10 mouse cellular contexts compared by ENCODE assay signal in the genomic region with DNA sequence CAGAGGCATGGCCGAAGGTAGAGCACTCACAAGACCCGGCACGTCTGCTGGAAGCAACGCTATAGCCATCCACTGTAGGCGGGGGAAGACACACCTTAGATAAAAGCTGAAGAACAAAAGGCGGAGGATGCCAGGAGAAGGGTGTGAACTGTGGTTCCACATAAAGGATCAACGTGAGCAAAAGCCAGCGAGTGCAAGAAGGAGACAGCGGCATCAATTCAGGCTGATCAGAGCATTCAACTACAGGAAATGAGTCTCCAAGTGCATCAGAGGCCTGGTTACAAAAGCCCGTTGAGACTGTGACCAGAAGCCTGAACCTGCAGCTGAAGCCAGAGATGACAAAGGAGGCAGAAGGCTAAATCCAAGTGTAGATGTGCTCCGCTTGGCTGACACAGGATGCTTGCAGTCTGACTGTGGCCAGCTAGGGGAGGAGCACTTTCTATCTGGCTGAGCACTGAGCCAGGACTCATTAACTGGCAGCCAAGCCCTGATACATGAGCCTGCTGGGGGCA.
DNase-seq lines count a peak whose midpoint lies in the region; ATAC-seq and TF ChIP-seq lines count a peak whose summit lies in the region.
"Had no signal": no experiment of that assay in that cellular context is flagged by ENCODE, and none has a peak within 500 bp of the region (broad histone marks: within the 10 kb centered on the region; RNA-seq: fewer than 3 reads in every experiment).

No protein-coding gene starts in this region.

- peak; percentile 25 for TF ChIP-seq CTCF in layer of hippocampus, adult 2 months (conservative IDR thresholded peaks at IDR 0.05)

- H3K4me3 ChIP-seq in layer of hippocampus, adult 2 months: no peak overlapping the region
- H3K4me3 ChIP-seq in kidney, embryonic 16.5 days (ENCODE audit: low read length): no peak overlapping the region
- H3K4me3 ChIP-seq: embryonic facial prominence, embryonic 12.5 days; liver, embryonic 15.5 days had no signal

- peak; percentile 79; the same call in 1 of the 2 replicates for ATAC-seq in kidney, embryonic 16.5 days (ENCODE audit: low FRiP score, low TSS enrichment)

- no peaks in the 10 kb centered on the region for H3K9me3 ChIP-seq in kidney, embryonic 16.5 days (ENCODE audit: low read length)
- H3K9me3 ChIP-seq: embryonic facial prominence, embryonic 12.5 days; liver, embryonic 15.5 days had no signal

- no peak overlapping the region for H3K27ac ChIP-seq in layer of hippocampus, adult 2 months
- H3K27ac ChIP-seq in kidney, embryonic 16.5 days (ENCODE audit: low read length): no peak overlapping the region
- H3K27ac ChIP-seq: embryonic facial prominence, embryonic 12.5 days; liver, embryonic 15.5 days had no signal

- H3K4me1 ChIP-seq in kidney, embryonic 16.5 days (ENCODE audit: insufficient read depth, low read length): 0 out of 2 replicates have a peak, but pooled peaks cover 5% of the 10 kb centered on the region
- H3K4me1 ChIP-seq: embryonic facial prominence, embryonic 12.5 days; liver, embryonic 15.5 days had no signal

- no peaks in the 10 kb centered on the region for H3K27me3 ChIP-seq in kidney, embryonic 16.5 days (ENCODE audit: insufficient read depth, low read length)
- H3K27me3 ChIP-seq: embryonic facial prominence, embryonic 12.5 days; liver, embryonic 15.5 days had no signal

- no peaks in the 10 kb centered on the region for H3K36me3 ChIP-seq in kidney, embryonic 16.5 days (ENCODE audit: insufficient read depth, low read length)
- H3K36me3 ChIP-seq: embryonic facial prominence, embryonic 12.5 days; liver, embryonic 15.5 days had no signal

- no peak overlapping the region for H3K9ac ChIP-seq in kidney, embryonic 16.5 days (replicated peaks; ENCODE audit: low read length)
- H3K9ac ChIP-seq: embryonic facial prominence, embryonic 12.5 days; liver, embryonic 15.5 days had no signal

- no peak overlapping the region for H3K4me2 ChIP-seq in kidney, embryonic 16.5 days (replicated peaks; ENCODE audit: low read depth, low read length)
- H3K4me2 ChIP-seq: embryonic facial prominence, embryonic 12.5 days; liver, embryonic 15.5 days had no signal

- DNase-seq in layer of hippocampus, adult 2 months (ENCODE audit: low spot score in 2 of 2): no peak
- DNase-seq in layer of hippocampus, adult 8-10 months (ENCODE audit: low spot score in 2 of 2): no peak
- peak; percentile 18 for DNase-seq in adipocyte (ENCODE audit: low spot score)
- DNase-seq in cerebellum, postnatal 36 days: peak; percentile 40 to 50
- no peak for DNase-seq in adrenal gland, adult 2 months
- no peak for DNase-seq in MN1 (ENCODE audit: low spot score)
- no peak for DNase-seq in spleen, postnatal 10 days (ENCODE audit: low spot score in 2 of 2)

- WGBS in kidney, embryonic 16.5 days: 22% methylated on average over 11 of the region's 11 CpGs

Comparison
In these comparisons a context has a peak if more than half of its experiments do, and no peak if none do; other contexts are left out.
1. DNase-seq: peak in adipocyte (single experiment) and cerebellum, postnatal 36 days (2 of 2); none in layer of hippocampus, adult 2 months (0 of 2), layer of hippocampus, adult 8-10 months (0 of 2), adrenal gland, adult 2 months (single experiment), MN1 (single experiment) and spleen, postnatal 10 days (0 of 2).